Mouse (Mus musculus) kidney, postnatal 14 days (tissue): ENCODE results near the gene Fbxo40.

Experiments
- DNase-seq: peaks from one replicate; pipeline ENCODE4 v3.0.0; 2022; ENCODE audit warnings: mixed read lengths

Gene Fbxo40

DNA sequence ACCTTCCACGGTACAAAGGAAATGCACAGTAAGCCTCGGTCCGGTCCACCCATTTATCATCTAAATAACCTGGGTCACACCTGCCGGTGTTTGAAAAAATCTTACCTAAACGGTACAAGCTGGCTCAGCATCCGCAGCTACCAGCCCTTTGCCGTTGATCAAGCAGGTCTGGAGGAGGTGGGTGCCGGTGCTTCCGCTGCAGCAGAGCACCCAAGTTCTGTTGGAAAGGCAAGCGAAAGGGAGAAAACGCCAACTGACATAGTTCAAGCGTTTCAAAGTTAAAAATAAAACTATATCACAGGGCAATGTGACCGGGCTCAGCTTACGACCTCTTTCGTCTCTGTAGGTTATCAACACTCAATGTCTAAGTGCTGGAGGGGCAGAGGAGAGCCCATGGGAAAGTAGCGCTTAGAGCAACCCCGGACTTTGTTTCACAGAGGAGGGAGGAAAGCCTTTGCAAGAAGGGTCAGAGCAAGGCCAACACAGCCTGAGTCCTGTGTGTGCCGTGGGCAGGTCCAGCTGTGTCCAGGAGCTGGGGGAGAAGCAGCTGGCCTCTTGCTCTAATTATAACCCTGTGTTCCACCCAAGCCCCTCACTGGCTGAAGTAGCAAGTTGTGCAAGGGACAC lies at the start of gene Fbxo40:
Gene Fbxo40, minus strand, starts transcription at position 469 of the 627 bp plus-strand sequence.
- peak; percentile 29 for DNase-seq

DNA sequence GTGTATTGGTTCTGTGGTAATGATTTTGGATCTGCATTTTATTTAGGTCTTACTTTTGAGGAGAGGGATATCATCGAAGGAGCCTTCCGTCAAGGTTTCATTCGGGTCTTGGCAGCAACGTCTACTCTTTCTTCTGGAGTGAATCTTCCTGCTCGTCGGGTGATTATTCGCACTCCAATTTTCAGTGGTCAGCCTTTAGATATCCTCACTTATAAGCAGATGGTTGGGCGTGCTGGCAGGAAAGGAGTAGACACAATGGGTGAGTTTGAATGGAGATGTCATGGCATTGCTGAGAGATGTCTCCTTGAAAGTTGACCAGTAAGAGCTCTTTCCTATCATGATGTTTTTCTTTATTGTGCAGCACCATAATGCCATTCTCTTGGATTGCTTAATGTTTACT lies 44.5 kb upstream of the Fbxo40 start:
- DNase-seq, result no peak

DNA sequence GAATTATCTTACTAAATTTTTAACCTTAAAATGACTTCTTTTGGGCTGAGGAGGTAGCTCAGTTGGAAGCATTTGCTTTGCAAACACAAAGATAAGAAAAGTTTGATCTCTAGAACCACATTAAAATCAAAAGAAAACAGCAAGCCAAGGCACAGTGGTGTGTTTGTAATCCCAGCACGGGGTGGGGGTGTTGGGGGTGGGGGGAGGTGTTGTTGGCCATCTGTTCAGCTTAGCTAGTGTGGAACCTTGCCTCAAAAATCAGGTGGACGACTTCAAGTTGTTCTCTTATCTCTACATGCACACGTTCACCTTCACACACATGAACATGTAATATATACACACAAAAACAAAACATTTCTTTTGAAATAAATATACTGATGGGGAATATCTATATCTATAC lies 41.7 kb upstream of the Fbxo40 start:
- no peak for DNase-seq

DNA sequence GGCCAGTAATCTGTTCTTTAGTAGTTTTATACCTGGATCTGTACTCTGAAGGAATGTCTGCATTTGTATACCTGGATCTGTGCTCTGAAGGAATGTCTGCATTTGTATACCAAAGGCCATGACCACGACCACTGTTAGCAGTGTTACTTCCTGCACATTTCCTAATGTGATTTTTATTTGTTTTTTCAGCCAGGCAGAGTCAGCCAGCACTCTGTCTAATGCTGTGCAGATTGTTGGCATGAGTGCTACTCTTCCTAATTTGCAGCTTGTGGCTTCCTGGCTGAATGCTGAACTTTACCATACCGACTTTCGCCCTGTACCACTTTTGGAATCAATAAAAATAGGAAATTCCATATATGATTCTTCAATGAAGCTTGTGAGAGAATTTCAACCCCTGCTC lies 37.3 kb upstream of the Fbxo40 start:
- no peak for DNase-seq

DNA sequence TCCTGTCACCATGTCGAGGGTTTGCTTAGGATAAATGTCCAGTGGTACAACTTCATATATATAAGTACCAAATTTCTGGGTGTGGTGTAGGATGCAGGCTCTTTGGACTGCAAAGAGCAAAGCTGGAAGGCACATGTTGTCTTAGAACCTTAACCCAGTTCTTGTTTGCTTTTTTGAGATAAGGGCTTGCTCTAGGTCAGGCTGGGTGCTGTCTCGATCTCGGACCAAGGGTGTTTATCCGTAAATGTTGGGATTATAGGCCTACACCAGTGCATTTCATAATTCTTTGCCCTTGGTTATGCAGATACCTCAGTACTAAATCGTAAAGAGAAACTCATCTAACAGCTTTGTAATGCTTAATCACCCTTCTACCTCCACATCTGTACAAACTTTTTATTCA lies 22.1 kb upstream of the Fbxo40 start:
- DNase-seq, result no peak

DNA sequence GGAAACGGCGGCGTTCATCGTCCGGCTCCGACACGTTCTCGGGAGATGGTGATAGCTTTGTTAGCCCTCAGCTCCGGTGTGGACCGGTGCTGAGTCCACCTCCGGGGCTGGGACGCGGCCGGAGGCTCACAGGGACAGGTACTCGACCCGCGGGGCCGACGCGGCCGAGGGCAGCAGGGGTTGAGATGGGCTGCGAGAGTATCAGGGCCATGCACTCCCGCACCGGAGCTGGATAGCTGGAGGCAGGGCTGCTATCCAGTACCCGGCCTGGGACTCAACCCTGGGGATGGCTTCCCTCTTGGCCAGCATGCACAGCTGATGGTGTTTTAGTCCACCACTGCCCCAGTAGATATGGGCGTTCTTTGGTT lies 21.6 kb upstream of the Fbxo40 start:
- DNase-seq, result no peak

DNA sequence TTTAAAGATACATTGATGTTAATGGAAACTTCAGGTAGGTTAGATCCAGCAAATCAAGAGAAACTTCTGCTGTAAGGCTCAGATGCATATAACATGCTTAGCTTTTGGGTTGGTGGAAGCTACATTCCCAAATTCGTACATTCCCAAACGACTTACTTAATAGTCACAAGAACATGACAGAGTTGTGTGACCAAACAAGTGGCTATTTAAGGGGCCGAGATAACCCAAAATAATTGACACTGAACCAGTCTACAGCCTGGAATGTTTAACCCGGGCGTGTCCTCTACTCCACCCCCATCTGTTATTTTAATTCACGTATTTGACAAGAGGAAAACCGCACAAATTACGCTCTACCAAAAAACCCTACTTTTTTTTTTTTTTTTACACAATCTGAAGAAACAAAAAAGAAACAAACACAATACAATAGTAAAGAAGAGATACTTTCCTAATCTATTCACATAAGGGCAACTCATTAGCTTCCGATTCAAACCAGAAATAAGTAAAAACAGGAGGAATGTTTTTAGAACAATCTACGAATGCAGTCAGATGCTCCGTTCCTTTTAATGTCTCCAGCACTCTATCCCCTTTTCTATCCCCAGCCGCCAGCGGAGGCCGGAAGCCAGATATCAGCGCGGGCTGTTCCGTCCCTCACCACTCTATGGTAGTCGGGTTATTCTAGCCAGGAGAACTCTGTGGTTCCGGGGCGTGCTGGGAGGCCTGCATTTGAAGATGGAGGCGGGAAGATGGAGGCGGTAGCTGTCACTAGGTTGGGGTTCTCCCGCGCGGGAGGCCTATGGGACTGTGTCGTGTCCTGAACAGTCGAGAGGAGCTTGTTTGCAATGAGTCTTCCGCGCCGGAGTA lies 21.0 kb upstream of the Fbxo40 start, which contains the start of gene Polq:
Gene Polq, plus strand, starts transcription at position 726 of the 861 bp plus-strand sequence.
- DNase-seq, result peak; percentile 93

DNA sequence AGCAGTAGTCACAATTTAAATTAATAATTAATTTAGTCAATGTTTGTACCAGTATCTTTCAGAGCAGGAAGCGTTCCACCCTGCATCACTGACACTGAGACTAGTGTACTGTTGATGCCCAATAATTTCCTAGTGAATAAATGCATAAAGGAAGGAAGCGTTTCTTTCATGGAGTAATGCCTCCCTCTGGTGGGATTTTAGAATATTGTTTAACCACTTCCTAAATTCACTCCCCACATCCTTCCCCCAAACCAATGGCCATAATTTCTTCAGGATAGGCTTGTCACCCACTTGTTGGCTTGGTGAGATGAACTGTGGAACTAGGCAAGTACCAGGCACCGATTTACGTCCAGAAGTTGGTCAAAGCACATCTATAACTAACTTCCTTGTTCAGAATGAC lies 20.1 kb upstream of the Fbxo40 start:
- peak; percentile 58 for DNase-seq

DNA sequence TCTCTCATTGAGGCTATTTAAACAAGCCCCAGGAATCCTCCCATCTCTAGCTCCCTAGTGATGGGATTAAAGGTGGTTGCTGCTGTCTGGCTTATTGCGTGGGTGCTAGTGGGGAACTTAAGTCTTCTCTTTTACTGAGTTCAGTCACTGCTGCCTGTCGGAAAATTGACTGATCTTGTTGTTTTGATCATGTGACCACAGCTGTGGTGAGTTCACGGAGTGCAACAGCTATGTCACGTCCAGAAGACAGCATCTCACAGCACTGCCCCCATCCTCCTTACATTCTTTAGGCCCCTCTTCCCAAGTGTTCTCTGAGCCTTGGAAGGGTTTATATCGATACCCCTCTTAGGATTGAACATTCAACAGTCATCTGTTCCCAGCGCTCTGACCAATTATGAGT lies 19.0 kb upstream of the Fbxo40 start:
- DNase-seq, result no peak

DNA sequence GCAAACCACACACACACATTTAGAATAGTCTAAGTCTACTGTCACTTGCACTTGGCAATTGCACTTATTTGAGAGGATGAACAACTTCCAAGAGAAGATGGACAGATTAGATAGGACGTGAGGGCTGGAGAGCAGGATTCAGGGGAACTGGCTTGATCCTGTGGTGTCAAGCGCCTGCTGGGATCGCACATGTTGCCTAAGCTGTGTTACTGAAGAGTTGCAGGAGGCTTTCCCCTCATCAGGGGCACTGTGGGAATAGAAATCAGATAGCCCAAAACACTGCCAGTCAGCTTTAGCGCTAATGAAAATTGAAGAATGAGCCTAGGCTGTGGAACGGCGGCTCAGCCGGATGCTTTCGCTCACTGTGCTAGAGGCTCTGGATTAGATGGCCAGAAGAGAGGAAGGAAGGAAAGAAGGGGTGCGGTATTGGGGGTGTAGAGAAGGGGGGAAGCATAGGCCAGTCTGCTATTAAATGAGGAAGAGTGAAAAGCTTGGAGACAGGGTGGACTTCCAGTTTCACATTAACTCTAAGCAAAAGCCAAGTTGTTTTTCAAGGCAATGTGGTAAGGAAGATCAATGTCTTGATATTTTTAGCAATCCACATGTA lies 9.2 kb upstream of the Fbxo40 start:
- no peak for DNase-seq

DNA sequence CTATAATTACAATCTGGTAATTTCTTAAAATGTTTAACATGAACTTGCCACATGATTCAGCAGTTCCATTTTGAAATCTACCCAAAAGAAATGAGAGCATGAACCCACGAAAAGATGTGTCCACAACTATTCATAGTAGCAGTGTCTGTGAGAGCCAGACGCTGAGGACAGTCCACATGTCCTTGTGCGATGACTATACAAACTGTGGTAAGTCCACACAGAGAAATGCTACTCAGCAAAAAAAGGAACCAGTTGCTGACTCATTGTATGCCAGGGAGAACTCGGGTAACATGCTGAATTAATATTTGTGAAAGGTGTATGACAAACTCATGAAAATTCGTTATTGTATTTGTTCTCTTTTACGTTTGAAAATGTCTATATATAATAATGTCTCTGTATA lies 7.4 kb upstream of the Fbxo40 start:
- DNase-seq, result no peak

DNA sequence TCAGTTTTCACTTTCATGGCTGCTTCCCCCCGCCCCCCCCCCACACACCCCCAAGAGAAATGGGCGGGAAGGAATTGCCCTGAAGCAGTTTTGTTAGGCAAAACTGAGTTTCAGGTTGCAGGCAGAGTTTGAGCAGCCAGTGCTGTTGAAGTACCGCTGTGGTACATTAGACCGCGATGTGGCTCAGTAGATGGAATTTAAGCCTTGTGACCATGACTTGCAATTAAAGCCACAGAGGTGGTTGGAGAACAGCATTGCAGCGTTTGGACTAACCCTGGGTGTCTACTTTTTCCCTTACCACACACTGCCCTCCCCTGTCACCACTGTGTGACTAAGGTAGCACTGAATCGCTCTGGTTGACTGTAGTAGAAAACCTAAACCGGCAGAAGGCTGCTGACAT lies 774 bp downstream of the Fbxo40 start:
- peak; percentile 46 for DNase-seq

DNA sequence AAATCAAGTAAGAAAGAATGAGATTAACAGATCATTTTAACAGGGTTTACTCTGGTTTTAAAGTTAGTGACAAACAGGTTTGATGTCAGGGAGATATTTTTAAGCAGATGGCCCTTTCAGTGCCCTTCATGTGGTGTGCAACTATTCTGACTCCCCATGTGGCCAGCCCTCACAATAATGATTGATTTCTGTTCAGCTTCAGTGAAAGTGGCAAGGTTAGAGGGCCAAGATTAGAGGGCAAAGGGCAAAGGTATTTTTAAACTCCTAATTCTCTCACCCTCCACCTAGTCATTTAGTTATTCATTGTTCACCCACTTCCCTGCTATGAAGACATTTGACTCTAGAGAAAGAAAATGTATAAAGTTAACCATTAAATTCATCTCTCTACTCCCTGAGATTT lies 2.2 kb downstream of the Fbxo40 start:
- DNase-seq, result peak; percentile 44

DNA sequence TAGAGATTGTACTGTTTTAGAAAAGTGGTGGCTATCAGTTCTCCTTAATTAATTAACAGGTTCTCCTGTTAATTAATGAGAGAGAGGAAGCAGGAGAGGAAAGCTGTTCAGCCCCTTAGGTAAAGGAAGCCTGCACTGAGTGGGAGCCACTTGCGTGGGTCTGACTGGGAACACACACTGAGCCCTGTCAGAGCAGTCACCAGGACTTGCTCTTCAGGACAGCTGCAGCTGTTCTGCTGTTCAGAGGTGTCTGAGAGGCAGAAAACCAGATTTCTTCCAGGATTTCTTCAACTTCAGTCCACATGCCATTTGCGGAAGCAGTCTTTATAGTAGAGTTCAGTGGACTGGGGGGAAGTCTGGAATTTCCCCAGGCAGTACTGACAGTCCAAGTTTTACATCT lies 2.9 kb downstream of the Fbxo40 start:
- no peak for DNase-seq

DNA sequence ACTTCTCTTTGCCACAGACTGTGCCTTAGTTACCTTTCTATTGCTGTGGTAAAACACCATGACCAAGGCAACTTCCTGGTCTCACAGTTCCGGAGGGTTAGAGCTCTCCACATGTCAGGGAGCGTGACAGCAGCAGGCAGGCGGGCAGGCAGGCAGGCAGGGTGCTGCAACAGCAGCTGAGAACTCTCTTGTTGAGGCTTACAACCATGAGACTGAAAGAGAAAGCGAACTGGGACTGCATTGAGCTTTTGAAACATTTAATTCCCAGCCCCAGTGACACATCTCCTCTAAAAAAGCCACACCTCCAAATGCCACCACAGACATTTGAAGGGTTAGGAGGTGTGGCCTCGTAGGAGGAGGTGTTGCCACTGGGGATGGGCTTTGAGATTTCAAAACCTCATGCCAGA lies 4.6 kb downstream of the Fbxo40 start:
- DNase-seq, result no peak

DNA sequence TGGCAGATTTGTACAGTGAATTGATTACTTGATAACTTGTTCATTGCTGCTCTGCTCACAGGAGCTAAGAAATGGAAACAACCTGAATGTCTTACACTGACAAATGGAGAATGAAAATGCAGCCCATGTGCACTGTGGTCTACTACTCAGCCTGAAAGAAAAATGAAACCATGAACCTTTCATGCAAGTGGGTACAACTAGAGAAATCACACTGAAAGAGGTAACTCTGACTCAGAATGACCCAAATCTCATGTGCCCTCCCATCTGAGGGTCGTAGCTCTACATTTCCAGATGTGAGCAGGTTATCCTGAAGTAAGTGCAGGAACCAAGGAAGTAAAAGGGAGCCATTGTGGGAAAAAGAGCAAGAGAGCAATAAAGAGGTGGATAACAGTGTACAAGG lies 6.5 kb downstream of the Fbxo40 start:
- DNase-seq, result no peak

DNA sequence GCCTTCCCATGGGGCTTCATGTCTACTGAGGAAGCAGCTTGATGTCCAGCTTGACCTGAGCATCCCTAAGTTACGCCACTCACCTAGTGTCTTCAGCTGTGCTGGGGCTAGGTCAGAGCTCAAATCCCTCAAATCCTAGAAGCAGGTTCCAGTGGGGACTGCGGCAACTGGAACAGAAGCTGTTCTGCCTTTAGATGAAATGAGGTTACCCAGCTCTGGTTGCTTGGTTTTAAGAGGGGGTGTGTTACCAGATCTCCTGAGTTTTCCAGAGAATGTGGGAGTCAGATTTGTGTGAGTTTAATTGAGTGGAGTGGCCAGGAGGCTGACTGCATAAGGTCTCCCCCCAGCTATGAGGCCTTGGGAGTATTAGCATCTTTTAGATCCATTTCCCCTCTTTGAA lies 11.1 kb downstream of the Fbxo40 start:
- DNase-seq, result no peak

DNA sequence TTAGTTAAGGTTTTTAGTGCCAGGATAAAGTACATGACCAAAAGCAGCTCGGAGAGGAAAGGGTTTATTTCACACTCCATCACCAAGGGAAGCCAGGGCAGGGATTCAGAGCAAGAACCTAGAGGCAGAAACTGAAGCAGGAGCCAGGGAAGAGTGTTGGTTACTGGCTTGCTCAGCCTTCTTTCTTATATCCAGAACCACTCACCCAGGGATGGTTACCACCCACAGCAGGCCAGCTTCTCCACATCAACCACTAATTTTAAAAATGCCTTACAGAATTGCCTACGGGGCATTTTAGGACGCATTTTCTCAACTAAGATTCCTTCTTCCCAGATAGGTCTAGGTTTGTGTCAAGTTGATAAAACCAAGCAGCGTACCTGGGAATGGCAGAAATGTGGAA lies 26.9 kb downstream of the Fbxo40 start:
- DNase-seq, result no peak

DNA sequence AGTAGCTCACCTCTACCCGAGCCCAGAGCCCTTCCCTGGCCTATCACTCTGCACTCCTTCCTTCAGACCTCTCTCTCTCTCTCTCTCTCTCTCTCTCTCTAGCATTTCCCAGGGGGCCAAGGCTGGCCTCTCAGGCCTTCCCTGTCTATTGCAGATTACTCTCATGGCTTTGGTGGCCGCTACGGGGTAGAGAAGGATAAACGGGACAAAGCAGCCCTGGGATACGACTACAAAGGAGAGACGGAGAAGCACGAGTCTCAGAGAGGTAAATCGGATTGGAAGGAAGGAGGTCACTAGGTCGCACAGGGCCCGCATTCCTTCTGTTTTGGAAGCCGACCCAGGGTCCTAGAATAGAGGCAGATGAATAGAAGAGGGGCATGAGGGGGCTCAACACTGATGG lies 35.2 kb downstream of the Fbxo40 start:
- no peak for DNase-seq

DNA sequence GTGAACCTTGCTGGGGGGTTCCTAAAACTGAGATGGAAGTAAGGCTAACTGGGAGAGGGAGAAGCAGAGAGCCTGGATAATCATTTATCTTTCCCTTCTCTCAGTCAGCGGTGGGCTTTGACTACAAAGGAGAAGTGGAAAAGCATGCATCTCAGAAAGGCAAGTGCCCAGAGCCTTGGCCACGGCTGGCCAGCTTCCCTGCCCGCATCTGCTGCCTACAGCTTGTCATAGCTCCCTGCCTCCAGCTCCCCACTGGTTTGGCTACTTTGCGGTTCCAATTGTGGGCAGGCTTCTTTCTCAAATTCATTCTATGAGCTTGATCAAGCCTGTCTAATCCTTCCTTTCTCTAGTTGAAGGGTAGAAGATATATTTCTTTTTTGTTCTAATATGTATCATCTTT lies 39.2 kb downstream of the Fbxo40 start:
- peak; percentile 36 for DNase-seq

DNA sequence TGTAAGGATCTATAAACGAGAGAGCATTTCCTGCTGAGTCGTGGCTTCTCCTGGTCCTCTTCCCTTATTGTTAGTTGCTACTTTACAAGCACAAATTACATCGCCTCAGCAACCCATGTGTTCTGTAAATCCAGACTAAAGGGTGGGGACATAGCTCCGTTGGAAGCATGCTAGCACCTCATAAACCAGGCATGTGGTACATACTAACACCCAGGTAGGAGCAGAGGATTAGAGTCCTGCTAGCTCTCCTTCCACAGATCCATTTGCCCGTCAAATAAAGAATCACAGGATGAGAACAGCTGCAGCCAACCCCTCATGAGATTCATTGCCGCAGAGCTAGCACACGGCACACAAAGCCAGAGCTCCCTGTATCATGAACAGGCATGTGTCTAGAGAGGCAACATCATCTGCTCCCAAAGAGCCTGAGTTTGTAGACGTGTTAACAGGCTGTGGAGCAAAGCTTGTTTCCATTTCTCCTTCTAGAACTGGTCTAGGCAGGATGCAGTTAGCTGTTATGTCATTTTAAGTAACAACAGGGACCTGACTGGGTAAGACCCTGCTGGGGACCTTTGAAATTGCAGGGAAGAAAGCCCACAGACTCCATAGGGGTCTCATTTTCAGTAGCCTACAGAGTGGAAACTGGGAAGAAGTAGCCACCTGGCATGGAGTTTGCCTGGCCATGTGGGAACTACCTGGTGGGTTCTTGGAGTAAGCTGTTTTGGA lies 40.5 kb downstream of the Fbxo40 start:
- DNase-seq, result no peak

DNA sequence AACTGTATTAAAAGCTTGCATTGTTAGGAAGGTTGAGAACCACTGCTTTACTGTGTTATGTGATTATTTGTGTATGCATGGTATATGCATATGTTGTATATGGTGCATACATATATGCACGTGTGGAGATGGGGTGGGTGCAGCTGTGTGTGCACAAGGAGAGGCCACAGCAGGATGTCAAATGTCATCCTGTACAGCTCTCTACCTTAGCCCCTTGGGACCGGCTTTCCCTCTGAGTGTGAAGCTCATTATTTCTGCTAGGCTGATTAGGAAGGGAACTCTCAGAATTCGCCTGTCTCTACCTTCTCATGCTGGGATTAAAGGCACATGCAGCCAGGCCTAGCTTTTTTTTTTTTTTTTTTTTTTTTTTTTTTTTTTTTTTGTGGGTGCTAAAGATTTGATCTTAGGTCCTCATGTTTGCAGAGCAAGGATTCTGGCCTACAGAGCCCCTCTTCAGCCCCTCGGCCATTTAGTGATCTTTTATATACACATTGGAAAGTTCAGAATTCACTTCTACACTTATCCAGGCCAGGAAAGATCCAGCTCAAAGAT lies 42.5 kb downstream of the Fbxo40 start:
- no peak for DNase-seq
